16 mouse cellular contexts compared by ENCODE assay signal in the genomic region with DNA sequence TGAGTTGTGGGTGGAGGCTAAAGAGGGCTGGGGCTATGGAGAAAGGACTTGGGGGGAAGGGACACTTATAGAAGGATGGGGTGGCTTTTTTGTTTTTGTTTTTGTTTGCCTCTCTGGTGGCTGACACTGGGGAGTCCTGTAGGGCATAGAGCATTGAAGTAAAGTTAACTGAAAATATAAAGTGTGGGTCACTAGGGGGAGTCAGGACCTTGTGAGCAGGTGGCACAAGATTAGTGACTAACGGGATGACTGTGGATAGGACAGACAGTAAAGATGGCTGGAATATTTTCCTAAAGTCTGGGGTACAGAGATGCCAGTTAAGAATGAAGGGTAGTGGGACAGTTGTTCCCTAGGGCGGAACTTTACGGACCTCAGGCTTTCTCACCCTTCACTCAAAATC. TPM values are rescaled to one million over a fixed set of nuclear protein-coding genes. Genes with fewer than 3 reads are reported as not detected.
A peak's percentile ranks its signal among the peaks of the same experiment; 100 is the strongest.
DNase-seq lines count a peak whose midpoint lies in the region; TF ChIP-seq lines count a peak whose summit lies in the region.
"Had no signal": no experiment of that assay in that cellular context is flagged by ENCODE, and none has a peak within 500 bp of the region (broad histone marks: within the 10 kb centered on the region; RNA-seq: fewer than 3 reads in every experiment).

No protein-coding gene starts in this region.

- peak; percentile 30 for DNase-seq in embryo, embryonic 10 days (ENCODE audit: low spot score)
- no peak for DNase-seq in embryo, embryonic 10.5 days (ENCODE audit: low spot score)
- no peak for DNase-seq in layer of hippocampus, adult 2 months (ENCODE audit: low spot score in 2 of 2)
- no peak for DNase-seq in layer of hippocampus, adult 18-20 months (ENCODE audit: low spot score in 2 of 2)
- DNase-seq in 416B (ENCODE audit: low read depth) = peak; percentile 48
- peak; percentile 51 for DNase-seq in induced T-regulatory cell, adult 2 months (ENCODE audit: low read depth)
- no peak for DNase-seq in adrenal gland, adult 2 months
- no peak for DNase-seq in right cerebral cortex, postnatal 10 days (ENCODE audit: low spot score in 2 of 2)
- DNase-seq: cerebellum, adult 11-12 months; right cerebral cortex, adult 18-20 months had no signal

- no peak overlapping the region for H3K27ac ChIP-seq in layer of hippocampus, adult 2 months
- H3K27ac ChIP-seq: embryonic facial prominence, embryonic 15.5 days; forebrain, embryonic 13.5 days; heart, embryonic 13.5 days; hindbrain, embryonic 13.5 days; limb, embryonic 10.5 days; neural tube, embryonic 15.5 days had no signal

- H3K4me3 ChIP-seq in layer of hippocampus, adult 2 months = no peak overlapping the region
- H3K4me3 ChIP-seq: embryonic facial prominence, embryonic 15.5 days; forebrain, embryonic 13.5 days; heart, embryonic 13.5 days; hindbrain, embryonic 13.5 days; limb, embryonic 10.5 days; neural tube, embryonic 15.5 days had no signal

- TF ChIP-seq CTCF in layer of hippocampus, adult 2 months (conservative IDR thresholded peaks at IDR 0.05) = peak; percentile 20; the same call in 1 of the 2 replicates

RNA-seq across cellular contexts. Expression of a gene that starts 5.9 kb away (rescaled TPM):
- 10 to 100 TPM; 32.5 to 44.4 TPM for total RNA-seq in layer of hippocampus, adult 2 months (2021)
- 10 to 100 TPM; 28.9 to 31.5 TPM for total RNA-seq in layer of hippocampus, adult 18-20 months (2021)
- total RNA-seq in adrenal gland, adult 2 months (2021) = 10 to 100 TPM; 20.3 to 24.5 TPM
- 38.9 and 43.9 TPM in 2 replicates for polyA plus RNA-seq in adrenal gland, adult 2 months (2012; rRNA removed)

RNA-seq across cellular contexts. Expression of a gene that starts 18.1 kb away (rescaled TPM):
- 10 to 100 TPM; 15.0 to 16.2 TPM for total RNA-seq in layer of hippocampus, adult 2 months (2021)
- total RNA-seq in layer of hippocampus, adult 18-20 months (2021) = 10 to 100 TPM; 11.4 to 17.9 TPM
- 1 to 10 TPM in 1 of 2 experiments, under 1 TPM in 1; 0.95 to 1.1 TPM for total RNA-seq in adrenal gland, adult 2 months (2021)
- 2.3 and 2.5 TPM in 2 replicates for polyA plus RNA-seq in adrenal gland, adult 2 months (2012; rRNA removed)

RNA-seq across cellular contexts. Expression of a gene that starts 20.4 kb away (rescaled TPM):
- total RNA-seq in layer of hippocampus, adult 2 months (2021) = 1 to 10 TPM; 6.3 to 6.7 TPM
- 1 to 10 TPM; 5.5 to 6.9 TPM for total RNA-seq in layer of hippocampus, adult 18-20 months (2021)
- 1 to 10 TPM; 3.0 to 4.6 TPM for total RNA-seq in adrenal gland, adult 2 months (2021)
- 1.5 and 3.3 TPM in 2 replicates for polyA plus RNA-seq in adrenal gland, adult 2 months (2012; rRNA removed)

RNA-seq across cellular contexts. Expression of a gene that starts 37.1 kb away (rescaled TPM):
- 10 to 100 TPM; 23.5 to 24.0 TPM for total RNA-seq in layer of hippocampus, adult 2 months (2021)
- total RNA-seq in layer of hippocampus, adult 18-20 months (2021) = 10 to 100 TPM; 20.7 to 22.5 TPM
- 10 to 100 TPM; 28.9 to 32.8 TPM for total RNA-seq in adrenal gland, adult 2 months (2021)
- 14.1 and 19.9 TPM in 2 replicates for polyA plus RNA-seq in adrenal gland, adult 2 months (2012; rRNA removed)

RNA-seq across cellular contexts. Expression of a gene that starts 37.2 kb away (rescaled TPM):
- 10 to 100 TPM; 59.7 to 61.3 TPM for total RNA-seq in layer of hippocampus, adult 2 months (2021)
- 10 to 100 TPM; 61.6 to 62.0 TPM for total RNA-seq in layer of hippocampus, adult 18-20 months (2021)
- total RNA-seq in adrenal gland, adult 2 months (2021) = 10 to 100 TPM; 39.4 to 46.5 TPM
- polyA plus RNA-seq in adrenal gland, adult 2 months (2012; rRNA removed) = 9.9 and 12.5 TPM in 2 replicates

Comparison
In these comparisons a context has a peak if more than half of its experiments do, and no peak if none do; other contexts are left out.
1. DNase-seq: peak in embryo, embryonic 10 days (single experiment), 416B (single experiment) and induced T-regulatory cell, adult 2 months (single experiment); none in embryo, embryonic 10.5 days (single experiment), layer of hippocampus, adult 2 months (0 of 2), layer of hippocampus, adult 18-20 months (0 of 2), adrenal gland, adult 2 months (single experiment) and right cerebral cortex, postnatal 10 days (0 of 2).
2. RNA of a gene that starts 18.1 kb away (total RNA-seq): 11.4 to 17.9 TPM in layer of hippocampus, adult 18-20 months and 15.0 to 16.2 TPM in layer of hippocampus, adult 2 months; 0.95 to 1.1 TPM in adrenal gland, adult 2 months; every median in the first group is over 4 times any median in the second.